Mouse (Mus musculus) liver, adult 2 months (tissue): Measurements from ENCODE around the gene Myo18b.

Experiments
- CTCF ChIP-seq: fragments of 200-500 bp; IDR thresholded peaks from 2 replicates; pipeline ENCODE4 v1.5.1; 2011; ENCODE audit warnings: low read depth, low read length, control low read depth
- POLR2A ChIP-seq: fragments of 200-500 bp; IDR thresholded peaks from 2 replicates; pipeline ENCODE4 v1.6.1; 2011; ENCODE audit warnings: low read length, control low read depth; ENCODE audit not compliant: insufficient read depth; ENCODE audit errors: extremely low read depth

- TF ChIP-seq CTCF (no peak), POLR2A (no peak)
Observed at GRCm38 (mm10) chr5:112932878-112933567, 36.9 kb upstream of the Myo18b start.
